Mouse (Mus musculus) midbrain, postnatal 0 days (tissue): ENCODE data around the gene Tamm41. TPM values are rescaled to one million over a fixed set of nuclear protein-coding genes. Genes with fewer than 3 reads are reported as not detected.

ENCODE experiments used
- ATAC-seq: fragments of 200-750 bp; cut with Nextera tagmentation; 2 replicates; pipeline ENCODE4 v1.8.0; 2017; ENCODE audit warnings: moderate number of reproducible peaks, mild to moderate bottlenecking, moderate TSS enrichment, moderate library complexity; ENCODE audit not compliant: low FRiP score
- DNase-seq: peaks from one replicate; pipeline ENCODE4 v3.0.0-alpha.2; 2015; ENCODE audit warnings: low spot score
- H3K27ac ChIP-seq: fragments of 300-500 bp; sonication (generic); 2 replicates; pipeline ENCODE4 v1.5.1; 2014; ENCODE audit warnings: low read depth, mild to moderate bottlenecking, low read length, mixed read lengths
- H3K27me3 ChIP-seq: fragments of 300-500 bp; sonication (generic); 2 replicates; pipeline ENCODE4 v1.6.1; 2014; ENCODE audit warnings: low read length, control low read depth, mixed read lengths; ENCODE audit not compliant: insufficient read depth
- H3K36me3 ChIP-seq: fragments of 300-500 bp; sonication (generic); 2 replicates; pipeline ENCODE4 v1.6.1; 2014; ENCODE audit warnings: low read length, control low read depth, mixed read lengths; ENCODE audit not compliant: insufficient read depth
- H3K4me1 ChIP-seq: fragments of 300-500 bp; sonication (generic); 2 replicates; pipeline ENCODE4 v1.6.1; 2014; ENCODE audit warnings: mild to moderate bottlenecking, control low read depth, antibody characterized with exemption, low read length, mixed read lengths; ENCODE audit not compliant: insufficient read depth
- H3K4me2 ChIP-seq: fragments of 300-500 bp; sonication (generic); 2 replicates; pipeline ENCODE4 v1.6.1; 2014; ENCODE audit warnings: low read depth, mild to moderate bottlenecking, low read length, mixed read lengths; ENCODE audit not compliant: poor library complexity, severe bottlenecking
- H3K4me3 ChIP-seq: fragments of 300-500 bp; sonication (generic); 2 replicates; pipeline ENCODE4 v1.5.1; 2014; ENCODE audit warnings: low read depth, mild to moderate bottlenecking, low read length, moderate library complexity
- H3K9ac ChIP-seq: fragments of 300-500 bp; sonication (generic); replicated peaks from 2 replicates; pipeline ENCODE4 v1.6.1; 2014; ENCODE audit warnings: mild to moderate bottlenecking, low read length, moderate library complexity, mixed read lengths; ENCODE audit not compliant: poor library complexity, severe bottlenecking
- H3K9me3 ChIP-seq: fragments of 300-500 bp; sonication (generic); 2 replicates; pipeline ENCODE4 v1.6.1; 2016; ENCODE audit warnings: low read length, control low read depth
- CTCF ChIP-seq: IDR thresholded peaks from 2 replicates; pipeline ENCODE4 v1.5.1; 2016; ENCODE audit warnings: antibody characterized with exemption, mild to moderate bottlenecking
- WGBS: fragments of 180-500 bp; shearing (Covaris S2); extraction: QIAGEN DNeasy Blood & Tissue Kit; methylation state at CpG from one replicate; pipeline ENCODE4 v1.1.7; 2014; 5-methylcytosine and 5-hydroxymethylcytosine counted together
- polyA plus RNA-seq: library from polyadenylated mRNA; unstranded; fragments of >200 nt; fragmentation: Nextera tagmentation; extraction: Ambion mirVana; gene quantifications from 2 replicates; pipeline ENCODE4 v1.2.1, GENCODE M21; 2015
- total RNA-seq: library from RNA; depleted of rRNA; stranded (reverse); fragments of >200 nt; gene quantifications from 2 replicates; pipeline ENCODE4 v1.2.3, GENCODE M21; 2014

Gene Tamm41
- total and polyA plus RNA-seq, 2 experiments from 2014 or later, result 39.4 to 45.9 TPM

DNA sequence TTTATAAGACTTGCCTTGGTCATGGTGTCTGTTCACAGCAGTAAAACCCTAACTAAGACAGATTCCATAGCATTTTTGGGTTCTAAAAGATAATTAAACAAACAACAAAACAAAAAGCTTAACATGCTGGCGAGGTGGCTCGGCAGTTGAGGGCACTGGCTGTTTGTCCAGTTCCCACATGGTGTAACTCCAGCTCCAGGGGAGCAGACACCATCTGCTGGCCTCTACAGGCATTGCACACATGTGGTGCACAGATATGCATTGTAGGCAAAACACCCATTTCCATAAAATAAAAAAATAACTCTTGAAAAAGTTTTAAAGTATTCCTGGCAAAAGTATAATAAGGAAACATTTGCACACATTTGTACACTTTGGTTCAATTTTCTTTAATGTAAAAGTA lies 7.6 kb downstream of the Tamm41 start:
- no peak for ATAC-seq
- H3K27ac ChIP-seq, result no peak overlapping the region
- peaks cover 38% of the 10 kb centered on the region for H3K36me3 ChIP-seq
- H3K4me2 ChIP-seq, result no peak overlapping the region
- 81% methylated on average over 2 of the region's 2 CpGs for WGBS
- TF ChIP-seq CTCF, result peak; percentile 73
- H3K4me3 ChIP-seq, result no peak overlapping the region
- no peak for DNase-seq
- H3K27me3 ChIP-seq, result no peaks in the 10 kb centered on the region
- H3K4me1 ChIP-seq, result no peaks in the 10 kb centered on the region
- no peaks in the 10 kb centered on the region for H3K9me3 ChIP-seq
- H3K9ac ChIP-seq, result no peak overlapping the region

DNA sequence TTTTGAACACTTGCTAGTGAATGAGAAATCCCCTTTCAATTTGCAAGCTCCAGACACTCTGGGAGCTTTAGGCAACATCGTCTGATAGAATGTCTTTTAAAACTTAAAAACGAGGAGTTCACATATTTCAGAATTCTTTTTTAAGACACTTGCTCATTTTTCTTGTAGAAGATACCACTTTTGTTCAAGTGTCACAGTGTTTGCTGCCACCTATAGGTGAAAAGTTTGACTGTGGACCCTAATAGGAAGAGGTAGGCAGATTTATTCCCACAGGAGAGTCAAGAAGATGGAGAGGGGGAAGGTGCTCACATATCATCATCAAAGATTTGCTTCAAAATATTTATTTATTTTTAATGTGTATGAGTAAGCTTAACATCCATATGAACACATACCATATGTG lies 8.4 kb downstream of the Tamm41 start:
- peak; percentile 76 for DNase-seq
- Histone ChIP-seq H3K4me2 (no peak overlapping the region), H3K36me3 (peaks cover 42% of the 10 kb centered on the region), H3K27ac (no peak overlapping the region), H3K27me3 (no peaks in the 10 kb centered on the region), H3K9me3 (no peaks in the 10 kb centered on the region), H3K4me1 (no peaks in the 10 kb centered on the region), H3K4me3 (no peak overlapping the region), H3K9ac (no peak overlapping the region)
- TF ChIP-seq CTCF, result peak; percentile 83
- ATAC-seq, result no peak
- WGBS, result 60% methylated on average over 2 of the region's 2 CpGs

DNA sequence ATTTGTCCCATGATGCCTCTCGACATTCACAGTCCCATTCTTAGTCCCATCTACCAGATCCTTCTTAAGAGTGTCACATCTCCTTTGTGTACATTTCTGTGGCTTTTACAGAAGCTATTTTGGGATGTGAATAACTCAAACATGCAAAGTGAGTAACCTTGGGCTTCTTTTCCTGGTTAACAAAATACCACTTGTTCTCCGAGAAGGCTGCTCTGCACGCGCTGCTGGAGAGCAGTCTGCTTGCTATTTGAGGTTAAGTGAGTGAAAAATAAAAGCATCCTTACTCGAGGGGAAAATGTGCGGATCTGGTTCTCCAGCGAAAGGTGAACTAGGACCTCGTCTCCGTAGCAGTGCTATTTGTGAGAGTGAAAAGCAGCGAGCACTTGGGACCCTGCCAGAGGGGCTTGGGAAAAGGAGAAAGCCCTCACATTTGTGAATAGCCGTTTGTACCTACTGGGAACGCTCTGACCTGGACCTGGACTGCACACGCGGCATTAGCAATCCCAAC lies 10.1 kb downstream of the Tamm41 start:
- no peaks in the 10 kb centered on the region for H3K27me3 ChIP-seq
- no peak overlapping the region for H3K4me3 ChIP-seq
- peaks cover 36% of the 10 kb centered on the region for H3K36me3 ChIP-seq
- 70% methylated on average over 14 of the region's 14 CpGs for WGBS
- no peaks in the 10 kb centered on the region for H3K4me1 ChIP-seq
- TF ChIP-seq CTCF, result no peak
- DNase-seq (peak; percentile 25), ATAC-seq (no peak)
- no peak overlapping the region for H3K9ac ChIP-seq
- H3K9me3 ChIP-seq, result no peaks in the 10 kb centered on the region
- H3K27ac ChIP-seq, result 0 out of 2 replicates have a peak overlapping the region, but pooled peaks have one; percentile 9
- H3K4me2 ChIP-seq, result no peak overlapping the region

DNA sequence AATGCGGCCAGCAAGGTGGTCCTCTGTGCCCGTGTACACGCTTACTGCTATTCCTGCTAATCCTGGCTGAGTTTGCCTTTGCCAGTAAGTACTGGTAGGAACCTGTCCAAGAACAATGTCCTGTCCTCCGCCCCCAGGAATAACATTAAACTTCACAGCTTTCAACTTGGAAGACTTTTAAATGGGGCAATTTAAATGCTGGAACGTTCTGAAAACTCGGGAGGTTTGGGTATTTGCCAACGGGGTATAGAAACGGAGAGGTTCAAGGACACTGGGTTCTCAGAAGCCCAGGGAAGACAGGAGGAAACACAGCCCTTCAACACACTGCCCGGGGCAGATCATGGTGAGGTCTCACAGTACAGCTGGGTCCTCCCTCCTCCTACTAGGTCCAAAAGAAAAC lies 14.8 kb downstream of the Tamm41 start:
- Histone ChIP-seq H3K27me3 (no peaks in the 10 kb centered on the region), H3K36me3 (peaks cover 32% of the 10 kb centered on the region), H3K4me3 (no peak overlapping the region), H3K9me3 (no peaks in the 10 kb centered on the region), H3K4me2 (no peak overlapping the region), H3K4me1 (no peaks in the 10 kb centered on the region), H3K9ac (no peak overlapping the region), H3K27ac (no peak overlapping the region)
- WGBS, result 83% methylated on average over 9 of the region's 9 CpGs
- DNase-seq (no peak), ATAC-seq (no peak)
- TF ChIP-seq CTCF, result no peak

DNA sequence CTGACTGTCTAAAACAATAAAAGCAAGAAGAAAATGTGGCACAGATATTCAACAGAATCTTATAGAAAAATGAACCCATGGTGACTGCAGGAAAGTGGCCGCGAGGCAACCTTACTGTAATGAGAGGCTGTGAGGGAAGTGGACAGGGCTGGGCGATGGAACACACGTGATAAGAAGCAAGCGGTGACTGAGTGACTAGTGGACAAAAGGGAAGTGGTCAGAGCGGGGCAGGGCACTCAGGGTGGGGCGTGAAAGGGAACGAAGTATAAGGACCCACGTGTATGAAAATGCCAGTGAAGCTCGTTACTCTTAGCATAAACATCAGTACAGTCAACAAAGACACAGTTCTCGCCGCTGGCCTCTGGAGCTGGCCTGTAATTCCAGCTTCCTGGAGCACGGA lies 22.2 kb downstream of the Tamm41 start:
- ATAC-seq (no peak), DNase-seq (no peak)
- no peak overlapping the region for H3K4me2 ChIP-seq
- no peak overlapping the region for H3K4me3 ChIP-seq
- WGBS, result 94% methylated on average over 13 of the region's 13 CpGs
- H3K9ac ChIP-seq, result no peak overlapping the region
- no peak for TF ChIP-seq CTCF
- H3K4me1 ChIP-seq, result no peaks in the 10 kb centered on the region
- no peaks in the 10 kb centered on the region for H3K9me3 ChIP-seq
- peaks cover 24% of the 10 kb centered on the region for H3K36me3 ChIP-seq
- no peaks in the 10 kb centered on the region for H3K27me3 ChIP-seq
- no peak overlapping the region for H3K27ac ChIP-seq

DNA sequence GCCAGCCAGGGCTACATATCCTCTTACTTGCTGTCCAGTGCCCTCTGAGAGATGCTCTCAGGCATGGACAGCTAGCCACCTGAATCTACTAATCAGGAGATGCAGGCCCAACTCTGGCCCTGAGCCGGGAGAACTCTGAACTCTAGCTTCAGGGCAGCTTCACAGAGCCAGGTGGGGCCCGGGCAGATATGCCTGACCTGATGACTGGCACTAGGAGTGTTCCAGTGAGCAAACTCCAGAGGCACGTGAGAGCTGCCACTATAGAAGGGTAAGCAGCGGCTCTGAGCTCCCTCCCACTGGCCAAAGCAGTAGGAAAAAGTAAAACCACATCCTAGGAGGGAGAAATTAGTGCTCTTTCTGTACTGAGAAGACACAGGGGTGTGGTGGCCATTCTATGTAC lies 24.1 kb downstream of the Tamm41 start:
- H3K36me3 ChIP-seq, result peaks cover 35% of the 10 kb centered on the region
- no peak overlapping the region for H3K27ac ChIP-seq
- TF ChIP-seq CTCF, result no peak
- 96% methylated on average over 4 of the region's 4 CpGs for WGBS
- H3K4me1 ChIP-seq, result no peaks in the 10 kb centered on the region
- no peak overlapping the region for H3K4me2 ChIP-seq
- H3K9me3 ChIP-seq, result no peaks in the 10 kb centered on the region
- no peak overlapping the region for H3K9ac ChIP-seq
- no peaks in the 10 kb centered on the region for H3K27me3 ChIP-seq
- no peak for ATAC-seq
- DNase-seq, result no peak
- H3K4me3 ChIP-seq, result no peak overlapping the region
